Mouse (Mus musculus) olfactory bulb, adult 2 months (tissue): ENCODE data around the gene Ppm1n. TPM values are rescaled to one million over a fixed set of nuclear protein-coding genes. Genes with fewer than 3 reads are reported as not detected.

Experiments
- H3K27ac ChIP-seq: fragments of 200-500 bp; 2 replicates; pipeline ENCODE4 v1.5.1; 2012; ENCODE audit warnings: low read depth, low read length; ENCODE audit not compliant: insufficient read depth
- H3K4me1 ChIP-seq: fragments of 200-500 bp; 2 replicates; pipeline ENCODE4 v1.6.1; 2012; ENCODE audit warnings: low read length; ENCODE audit not compliant: control insufficient read depth, insufficient read depth
- H3K4me3 ChIP-seq: fragments of 200-500 bp; 2 replicates; pipeline ENCODE4 v1.5.1; 2012; ENCODE audit warnings: mild to moderate bottlenecking, low read depth, low read length, moderate library complexity; ENCODE audit not compliant: insufficient read depth
- CTCF ChIP-seq: fragments of 200-500 bp; IDR thresholded peaks from 2 replicates; pipeline ENCODE4 v1.5.1; 2012; ENCODE audit warnings: low read depth, mild to moderate bottlenecking, low read length, moderate library complexity; ENCODE audit not compliant: insufficient read depth
- POLR2A ChIP-seq: fragments of 200-500 bp; IDR thresholded peaks from 2 replicates; pipeline ENCODE4 v1.6.1; 2012; ENCODE audit warnings: mild to moderate bottlenecking, low read depth, low read length, moderate library complexity; ENCODE audit not compliant: insufficient read depth
- WGBS: fragments of 180-500 bp; shearing (Covaris S2); methylation state at CpG from one replicate; pipeline ENCODE4 v1.1.7; 2018; 5-methylcytosine and 5-hydroxymethylcytosine counted together
- polyA plus RNA-seq: library from polyadenylated mRNA; stranded (reverse); fragments of >200 nt; gene quantifications from 2 replicates; pipeline ENCODE4 v1.2.4, GENCODE M21; 2012; ENCODE audit warnings: low replicate concordance; ENCODE audit not compliant: missing spikeins, insufficient read depth, insufficient read length

The Ppm1n gene
- polyA plus RNA-seq, 1 experiment, result not detected

DNA sequence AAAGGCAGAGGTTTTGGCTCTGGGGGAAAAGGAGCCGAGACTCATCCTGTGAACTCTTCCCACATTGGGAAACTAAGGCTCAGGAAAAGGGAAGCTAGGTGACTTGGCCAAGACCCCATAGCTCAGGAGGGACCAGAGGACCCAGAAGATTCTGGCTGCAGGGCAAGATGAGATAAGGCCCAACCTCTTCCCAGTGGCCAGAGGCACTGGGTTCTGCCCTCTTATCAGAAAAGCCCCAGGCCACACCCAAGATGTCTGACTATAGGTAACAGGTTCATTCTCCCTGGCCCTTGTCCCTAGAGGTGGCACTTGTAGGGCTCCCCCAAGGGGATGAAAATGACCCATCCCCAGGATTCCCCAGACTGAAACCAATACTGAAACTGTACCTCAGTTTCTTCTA, 33.0 kb downstream of the Ppm1n start:
- Histone ChIP-seq H3K4me3 (no peak overlapping the region), H3K27ac (no peak overlapping the region), H3K4me1 (peaks cover 3% of the 10 kb centered on the region; the same call in 1 of the 2 replicates)
- 100% methylated on average over 1 of the region's 1 CpGs for WGBS
- TF ChIP-seq CTCF, result no peak
- no peak for TF ChIP-seq POLR2A

DNA sequence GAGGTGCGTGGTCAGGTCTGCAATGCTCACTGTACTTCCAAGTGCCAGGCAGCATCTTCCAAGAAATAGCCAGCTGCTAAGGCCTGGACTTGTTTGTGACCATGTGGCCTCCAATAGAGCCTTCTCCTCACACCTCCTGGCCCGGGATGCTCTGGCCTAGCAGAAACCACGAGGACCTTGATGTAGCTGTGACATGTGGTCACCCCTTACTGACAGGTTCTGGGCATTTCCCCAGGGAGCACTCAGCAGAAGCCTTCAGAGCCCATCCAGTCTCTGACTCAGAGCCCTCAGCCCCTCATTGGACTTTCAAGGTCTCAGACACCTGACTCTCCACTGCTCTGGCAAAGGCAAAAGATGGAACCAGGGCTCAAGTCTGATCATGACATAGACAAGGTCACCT, 34.8 kb downstream of the Ppm1n start:
- Histone ChIP-seq H3K4me3 (no peak overlapping the region), H3K4me1 (peaks cover 8% of the 10 kb centered on the region; the same call in 1 of the 2 replicates), H3K27ac (no peak overlapping the region)
- TF ChIP-seq CTCF, result no peak
- TF ChIP-seq POLR2A, result no peak
- 66% methylated on average over 3 of the region's 3 CpGs for WGBS

DNA sequence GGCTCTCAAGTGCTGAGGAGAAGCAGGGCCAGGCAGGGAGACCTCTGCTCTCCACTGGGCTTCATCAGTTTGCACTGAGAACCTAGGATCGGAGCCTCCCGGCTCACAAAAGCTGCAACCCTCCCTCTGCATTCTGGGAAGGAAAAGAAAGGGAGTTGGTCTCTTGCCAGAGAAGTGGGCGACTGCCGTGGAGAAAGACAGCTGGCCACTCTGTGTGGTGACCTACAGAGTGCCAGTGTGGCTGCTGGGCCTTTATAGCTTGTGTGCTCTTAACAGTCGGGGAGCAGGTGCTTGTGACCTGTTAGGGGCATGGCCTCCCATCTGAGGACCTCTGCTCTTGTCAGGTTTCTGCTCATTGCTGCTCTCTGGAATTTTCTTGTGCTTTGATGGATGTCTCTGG, 36.0 kb downstream of the Ppm1n start:
- TF ChIP-seq CTCF (no peak), POLR2A (no peak)
- Histone ChIP-seq H3K4me3 (no peak overlapping the region), H3K27ac (no peak overlapping the region), H3K4me1 (peaks cover 11% of the 10 kb centered on the region)
- 31% methylated on average over 5 of the region's 5 CpGs for WGBS

DNA sequence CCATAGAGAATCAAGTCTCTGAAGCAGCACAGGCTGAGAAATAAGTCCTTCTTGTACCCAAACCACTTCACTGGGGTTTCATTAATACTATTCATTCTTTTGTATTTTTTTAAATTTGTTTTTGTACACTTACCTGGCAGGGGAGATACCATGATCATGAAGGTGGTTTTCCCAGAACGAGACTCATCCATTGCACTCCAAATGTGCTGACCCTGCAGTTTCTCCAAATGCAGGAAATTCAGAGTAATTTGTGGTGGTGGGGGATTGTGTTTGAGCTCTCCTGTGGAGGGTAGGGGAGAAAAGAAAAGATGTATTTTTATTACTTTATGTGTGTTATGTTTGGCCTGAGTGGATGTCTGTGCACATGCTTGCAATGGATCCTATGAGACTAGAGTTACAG, 37.9 kb downstream of the Ppm1n start:
- Histone ChIP-seq H3K4me3 (no peak overlapping the region), H3K27ac (no peak overlapping the region), H3K4me1 (peaks cover 11% of the 10 kb centered on the region)
- 91% methylated on average over 1 of the region's 1 CpGs for WGBS
- no peak for TF ChIP-seq POLR2A
- no peak for TF ChIP-seq CTCF

DNA sequence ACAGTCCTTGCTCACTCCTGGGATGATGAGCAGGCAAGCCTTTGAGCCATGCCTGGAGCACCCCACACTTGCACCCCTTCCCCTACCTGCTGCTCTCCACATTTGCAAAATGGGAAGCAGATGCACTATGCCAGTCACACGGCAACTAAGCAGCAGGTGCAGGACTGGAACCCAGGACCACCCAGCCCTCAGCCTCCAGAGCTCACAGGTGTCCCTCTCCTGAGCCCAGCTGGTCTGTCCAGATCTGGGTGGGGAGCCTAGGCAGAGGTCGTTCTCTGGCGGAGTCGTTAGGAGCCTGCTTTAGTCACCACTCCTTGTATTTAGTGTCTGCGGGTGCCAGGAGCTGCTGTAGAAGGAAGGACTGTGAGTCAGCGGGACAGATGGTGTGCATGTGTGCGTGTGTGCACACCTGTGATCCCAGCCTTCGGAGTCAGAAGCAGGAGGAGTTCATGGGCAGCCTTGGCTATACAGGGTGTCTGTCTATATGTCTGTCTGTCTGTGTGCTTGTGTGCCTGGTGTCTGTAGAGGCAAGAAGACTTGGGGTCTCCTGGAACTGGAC, 38.9 kb downstream of the Ppm1n start:
- TF ChIP-seq CTCF, result no peak
- no peak for TF ChIP-seq POLR2A
- no peak overlapping the region for H3K27ac ChIP-seq
- 73% methylated on average over 8 of the region's 8 CpGs for WGBS
- peaks cover 17% of the 10 kb centered on the region for H3K4me1 ChIP-seq
- no peak overlapping the region for H3K4me3 ChIP-seq

DNA sequence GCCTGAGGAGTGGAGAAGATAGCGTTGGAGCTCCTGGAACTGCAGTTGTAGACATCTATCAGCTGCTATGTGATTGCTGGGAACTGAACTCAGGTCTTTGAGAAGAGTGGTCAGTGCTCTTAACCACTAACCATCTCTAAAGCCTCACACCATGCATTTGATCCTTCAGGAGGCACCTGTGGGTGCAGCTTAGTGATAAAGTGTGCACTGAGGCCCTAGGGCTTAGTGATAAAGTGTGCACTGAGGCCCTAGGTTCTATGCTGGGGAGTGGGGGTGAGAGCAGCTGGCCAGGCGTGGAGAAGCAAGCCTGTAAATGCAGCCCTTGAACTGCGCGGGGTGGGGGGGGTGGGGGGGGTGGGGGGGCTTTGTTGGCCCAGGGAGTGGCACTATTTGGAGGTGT, 39.9 kb downstream of the Ppm1n start:
- WGBS, result 61% methylated on average over 4 of the region's 4 CpGs
- no peak for TF ChIP-seq POLR2A
- no peak for TF ChIP-seq CTCF
- Histone ChIP-seq H3K27ac (no peak overlapping the region), H3K4me3 (no peak overlapping the region), H3K4me1 (peaks cover 19% of the 10 kb centered on the region)

DNA sequence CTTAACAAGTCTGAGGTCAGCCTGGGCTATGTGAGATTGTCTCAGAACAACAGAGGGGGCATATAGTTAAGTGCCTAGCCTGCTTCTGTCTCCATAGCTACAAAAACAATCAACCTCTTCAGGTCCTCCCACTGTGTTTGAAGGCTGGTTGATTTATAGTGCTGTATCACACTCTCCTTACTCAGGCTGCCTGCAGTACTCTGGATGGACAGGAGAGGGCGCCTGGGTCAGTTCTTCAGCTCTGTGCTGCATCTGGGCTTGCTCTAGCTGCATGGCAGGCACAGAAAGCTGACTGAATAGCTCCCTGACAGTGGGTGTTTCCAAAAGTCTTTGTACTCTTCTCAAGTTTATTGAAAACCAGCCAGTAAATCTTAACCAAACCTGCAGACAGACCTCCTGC, 40.4 kb downstream of the Ppm1n start:
- peak; percentile 86 for TF ChIP-seq CTCF
- TF ChIP-seq POLR2A, result no peak
- no peak overlapping the region for H3K27ac ChIP-seq
- H3K4me3 ChIP-seq, result no peak overlapping the region
- peaks cover 19% of the 10 kb centered on the region for H3K4me1 ChIP-seq
- WGBS, result 0% methylated on average over 1 of the region's 1 CpGs

DNA sequence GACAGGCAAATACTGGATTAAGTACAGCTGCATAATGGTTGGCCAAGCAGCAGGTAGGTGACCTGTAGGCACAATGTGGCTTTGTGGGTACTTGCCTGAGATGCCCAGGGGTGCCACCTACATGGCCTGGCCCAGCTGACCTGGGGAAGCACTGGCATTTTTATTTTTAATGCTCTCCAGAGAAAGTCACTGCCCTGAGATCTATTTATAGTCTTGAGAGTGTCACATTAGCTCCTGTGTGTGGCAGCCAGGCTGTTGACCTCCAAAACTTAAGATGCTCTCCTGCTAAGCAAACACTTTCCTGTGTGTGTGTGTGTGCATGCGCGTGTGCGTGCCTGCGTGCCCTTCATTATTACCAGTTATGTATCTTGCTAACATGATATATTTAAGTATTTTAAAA, 41.5 kb downstream of the Ppm1n start:
- Histone ChIP-seq H3K27ac (no peak overlapping the region), H3K4me3 (no peak overlapping the region), H3K4me1 (peaks cover 16% of the 10 kb centered on the region)
- WGBS, result 98% methylated on average over 4 of the region's 4 CpGs
- TF ChIP-seq POLR2A (no peak), CTCF (no peak)

DNA sequence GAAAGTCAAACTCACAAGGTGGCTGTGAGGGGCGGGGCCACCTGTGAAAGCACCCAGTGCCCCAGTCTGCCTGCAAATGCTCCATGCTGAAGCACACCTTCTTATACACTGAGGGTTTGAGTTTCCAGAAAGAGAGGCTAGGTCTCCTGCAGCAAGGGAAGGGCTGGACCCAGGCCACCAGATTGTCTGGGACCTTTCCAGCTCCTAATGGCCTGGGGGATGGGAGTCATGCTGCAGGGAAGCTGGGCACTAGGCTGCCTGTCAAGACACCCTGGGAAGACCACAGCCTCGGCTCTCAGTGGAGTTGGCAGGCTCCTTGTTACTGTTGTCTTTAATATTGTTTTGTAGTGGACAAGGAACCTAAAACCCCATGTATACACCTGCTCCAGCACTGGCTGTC, 43.5 kb downstream of the Ppm1n start:
- peaks cover 16% of the 10 kb centered on the region for H3K4me1 ChIP-seq
- no peak overlapping the region for H3K27ac ChIP-seq
- TF ChIP-seq CTCF, result no peak
- TF ChIP-seq POLR2A, result no peak
- no peak overlapping the region for H3K4me3 ChIP-seq
- WGBS, result 63% methylated on average over 2 of the region's 2 CpGs

DNA sequence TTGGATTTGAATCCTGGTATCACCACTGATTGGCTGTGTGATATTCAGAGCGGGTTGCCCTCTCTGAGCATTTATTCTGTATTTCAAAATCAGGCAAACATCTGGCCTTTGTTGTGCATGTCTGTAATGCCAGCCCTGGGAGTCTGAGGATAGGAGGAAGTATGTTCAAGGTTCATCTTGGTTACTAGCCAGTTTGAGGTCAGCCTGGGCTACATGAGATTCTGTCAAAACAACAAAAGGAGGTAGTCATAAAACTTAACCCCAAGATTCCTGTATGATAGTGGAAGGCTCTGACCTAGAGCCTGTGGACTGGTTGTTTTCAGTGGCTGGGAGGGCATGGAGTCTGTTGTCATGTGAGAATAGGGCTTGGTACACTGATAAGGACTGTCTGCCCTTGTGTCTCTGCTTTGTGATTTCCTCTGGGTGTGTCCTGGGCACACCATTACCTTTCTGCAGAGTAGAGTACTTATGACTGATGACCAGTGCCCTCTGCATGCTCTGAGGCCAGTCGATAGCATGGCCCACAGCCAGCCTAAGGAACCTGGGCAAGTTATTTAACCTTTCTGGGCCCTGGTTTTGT, 44.7 kb downstream of the Ppm1n start:
- H3K27ac ChIP-seq, result no peak overlapping the region
- H3K4me1 ChIP-seq, result peaks cover 11% of the 10 kb centered on the region
- 93% methylated on average over 2 of the region's 2 CpGs for WGBS
- H3K4me3 ChIP-seq, result no peak overlapping the region
- no peak for TF ChIP-seq POLR2A
- no peak for TF ChIP-seq CTCF
